Mouse (Mus musculus): Measurements from ENCODE around the gene Rad1. TPM values are rescaled to one million over a fixed set of nuclear protein-coding genes. Genes with fewer than 3 reads are reported as not detected.

Rad1 gene
- polyA plus RNA-seq (2014; fragmentation: Nextera tagmentation; extraction: Ambion mirVana), result 13.5 and 19.7 TPM in 2 replicates

DNA sequence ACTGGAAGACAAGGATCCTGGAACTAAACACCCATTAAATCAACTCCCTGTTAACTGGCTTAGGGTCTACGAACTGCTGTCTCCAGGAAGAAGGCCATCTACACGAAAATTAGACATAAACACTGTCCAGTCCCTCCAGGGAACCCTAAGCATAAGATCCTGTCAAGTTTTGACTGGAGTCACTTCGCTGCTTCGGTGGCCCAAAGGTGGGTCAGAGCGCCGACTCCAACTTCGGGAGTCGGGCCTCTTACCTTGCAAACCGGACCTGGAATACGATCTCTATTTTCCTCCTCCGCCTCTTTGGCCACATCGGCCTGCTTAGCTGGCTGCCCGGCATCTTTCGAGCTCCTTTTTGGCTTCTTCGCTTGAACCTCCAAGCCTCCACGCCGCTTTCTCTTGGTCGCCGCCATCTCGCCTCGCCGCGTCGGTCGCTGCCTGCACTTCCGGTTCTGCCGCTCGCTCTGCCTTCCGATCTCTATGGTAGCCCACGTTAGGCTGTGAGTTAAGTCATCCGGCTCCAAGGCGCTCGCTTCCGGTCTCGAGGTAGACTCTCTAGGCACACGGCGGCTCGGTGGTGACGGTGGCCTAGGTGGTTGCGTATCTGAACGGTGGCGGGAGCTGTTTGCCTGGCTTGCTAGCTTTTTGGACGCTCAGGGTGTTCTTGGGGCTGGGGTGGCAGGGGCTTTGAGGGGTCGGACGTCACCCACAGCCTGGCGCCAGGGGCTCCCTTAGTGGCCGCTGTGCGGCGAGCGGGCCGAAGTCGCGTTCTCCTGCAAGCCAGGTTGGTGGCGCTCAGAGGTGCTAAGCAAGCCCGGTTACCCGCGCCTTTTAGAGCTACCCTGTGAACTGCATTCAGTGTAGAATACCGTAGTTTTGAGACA, at the start of gene Rad1, which contains the start of gene Brix1:
Gene Rad1, plus strand, starts transcription at position 535 of the 881 bp plus-strand sequence.
Gene Brix1, minus strand, starts transcription at position 464 of the 881 bp plus-strand sequence.
- H3K4me1 ChIP-seq (ENCODE audit: control insufficient read depth, insufficient read depth, low read length), result peaks cover 13% of the 10 kb centered on the region
- H3K4me2 ChIP-seq (ENCODE audit: low read length), result peak within 1 kb of the TSS; percentile 84
- DNase-seq, result peak; percentile 98
- peak; percentile 99 for ATAC-seq (ENCODE audit: low FRiP score, low TSS enrichment)
- H3K36me3 ChIP-seq (ENCODE audit: control insufficient read depth, insufficient read depth, low read length), result peaks cover 34% of the 10 kb centered on the region
- no peaks in the 10 kb centered on the region for H3K9me3 ChIP-seq (ENCODE audit: control insufficient read depth, low read length)
- WGBS, result under 1% methylated on average over 58 of the region's 58 CpGs
- peak within 1 kb of the TSS; percentile 75 for H3K27ac ChIP-seq (replicated peaks; ENCODE audit: low read depth, low read length)
- peak within 1 kb of the TSS; percentile 70 for H3K9ac ChIP-seq (replicated peaks; ENCODE audit: low read length)
- peak within 1 kb of the TSS; percentile 82 for H3K4me3 ChIP-seq (replicated peaks; ENCODE audit: low read depth, low read length)
- H3K27me3 ChIP-seq (ENCODE audit: control insufficient read depth, insufficient read depth, low read length), result no peaks in the 10 kb centered on the region

DNA sequence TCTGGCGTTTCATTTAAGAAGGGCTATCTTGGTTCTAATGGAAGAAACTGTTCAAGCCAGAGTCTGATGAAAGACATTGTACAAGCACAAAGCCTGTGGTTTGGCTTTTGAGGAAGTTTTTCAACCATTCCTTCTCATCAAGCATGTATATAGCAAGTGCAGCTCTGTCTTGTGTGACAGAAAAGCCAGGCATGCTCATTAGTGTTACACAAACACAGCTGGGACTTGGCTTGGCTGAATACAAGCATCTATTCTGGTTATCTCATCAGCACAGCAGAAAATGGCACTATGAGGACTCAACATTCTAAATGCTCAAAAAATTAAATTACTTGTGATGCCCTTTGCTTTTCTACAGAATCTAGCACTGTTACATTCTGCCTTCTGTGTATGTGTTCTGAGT, 48.9 kb upstream of the Rad1 start:
- no peak for ATAC-seq (ENCODE audit: low FRiP score, low TSS enrichment)
- Histone ChIP-seq H3K36me3 (ENCODE audit: control insufficient read depth, insufficient read depth, low read length) (peaks cover 15% of the 10 kb centered on the region), H3K27ac (replicated peaks; ENCODE audit: low read depth, low read length) (no peak overlapping the region), H3K9ac (replicated peaks; ENCODE audit: low read length) (no peak overlapping the region), H3K4me3 (replicated peaks; ENCODE audit: low read depth, low read length) (no peak overlapping the region), H3K9me3 (ENCODE audit: control insufficient read depth, low read length) (no peaks in the 10 kb centered on the region), H3K4me1 (ENCODE audit: control insufficient read depth, insufficient read depth, low read length) (no peaks in the 10 kb centered on the region), H3K27me3 (ENCODE audit: control insufficient read depth, insufficient read depth, low read length) (no peaks in the 10 kb centered on the region), H3K4me2 (ENCODE audit: low read length) (no peak overlapping the region)
- WGBS, result 92% methylated on average over 1 of the region's 1 CpGs
- DNase-seq, result no peak

DNA sequence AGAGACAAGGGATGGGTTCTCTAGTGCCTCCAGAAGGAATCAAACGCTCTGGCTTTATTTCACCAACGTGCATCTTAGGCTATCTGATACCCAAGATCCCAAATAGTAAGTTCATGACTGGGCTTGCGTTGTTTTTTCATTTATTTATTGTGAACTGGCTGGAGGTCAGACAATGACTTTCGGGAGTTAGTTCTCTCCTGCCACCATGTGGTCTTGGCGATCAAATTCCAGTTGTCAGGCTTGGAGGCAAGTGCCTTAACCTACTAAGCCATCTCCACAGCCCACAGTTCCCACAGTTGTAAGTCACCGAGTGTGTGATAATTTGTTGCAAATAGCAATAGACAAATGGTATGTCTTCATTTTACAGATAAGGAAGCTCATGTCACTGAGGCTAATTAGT, 45.9 kb upstream of the Rad1 start:
- no peak overlapping the region for H3K9ac ChIP-seq (replicated peaks; ENCODE audit: low read length)
- H3K4me1 ChIP-seq (ENCODE audit: control insufficient read depth, insufficient read depth, low read length), result no peaks in the 10 kb centered on the region
- H3K27me3 ChIP-seq (ENCODE audit: control insufficient read depth, insufficient read depth, low read length), result no peaks in the 10 kb centered on the region
- H3K4me2 ChIP-seq (ENCODE audit: low read length), result no peak overlapping the region
- DNase-seq (peak; percentile 45), ATAC-seq (ENCODE audit: low FRiP score, low TSS enrichment) (no peak)
- no peaks in the 10 kb centered on the region for H3K9me3 ChIP-seq (ENCODE audit: control insufficient read depth, low read length)
- H3K4me3 ChIP-seq (replicated peaks; ENCODE audit: low read depth, low read length), result no peak overlapping the region
- H3K36me3 ChIP-seq (ENCODE audit: control insufficient read depth, insufficient read depth, low read length), result peaks cover 23% of the 10 kb centered on the region
- 83% methylated on average over 6 of the region's 6 CpGs for WGBS
- no peak overlapping the region for H3K27ac ChIP-seq (replicated peaks; ENCODE audit: low read depth, low read length)

DNA sequence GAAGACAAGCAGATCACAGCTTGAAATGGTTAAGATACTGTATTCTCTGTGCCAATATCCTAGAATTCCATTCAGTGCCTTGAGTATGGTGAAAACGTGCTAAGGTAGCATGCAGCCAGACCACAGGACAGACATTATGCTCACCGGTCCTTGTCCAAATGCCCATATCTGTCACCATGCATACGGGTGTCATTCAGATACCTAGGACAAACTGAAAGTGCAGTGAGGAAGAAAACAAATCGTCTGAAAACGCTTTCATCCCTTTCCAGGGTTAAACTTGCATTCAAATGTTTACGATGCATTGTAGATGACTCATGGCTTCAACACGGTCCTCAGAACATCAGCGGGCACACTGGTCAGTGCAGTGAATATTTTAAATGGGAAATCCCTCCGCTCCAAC, 44.3 kb upstream of the Rad1 start:
- H3K9ac ChIP-seq (replicated peaks; ENCODE audit: low read length), result no peak overlapping the region
- H3K9me3 ChIP-seq (ENCODE audit: control insufficient read depth, low read length), result no peaks in the 10 kb centered on the region
- H3K27me3 ChIP-seq (ENCODE audit: control insufficient read depth, insufficient read depth, low read length), result no peaks in the 10 kb centered on the region
- H3K4me2 ChIP-seq (ENCODE audit: low read length), result no peak overlapping the region
- no peak overlapping the region for H3K4me3 ChIP-seq (replicated peaks; ENCODE audit: low read depth, low read length)
- ATAC-seq (ENCODE audit: low FRiP score, low TSS enrichment) (no peak), DNase-seq (no peak)
- no peak overlapping the region for H3K27ac ChIP-seq (replicated peaks; ENCODE audit: low read depth, low read length)
- WGBS, result 92% methylated on average over 9 of the region's 9 CpGs
- no peaks in the 10 kb centered on the region for H3K4me1 ChIP-seq (ENCODE audit: control insufficient read depth, insufficient read depth, low read length)
- H3K36me3 ChIP-seq (ENCODE audit: control insufficient read depth, insufficient read depth, low read length), result peaks cover 27% of the 10 kb centered on the region

DNA sequence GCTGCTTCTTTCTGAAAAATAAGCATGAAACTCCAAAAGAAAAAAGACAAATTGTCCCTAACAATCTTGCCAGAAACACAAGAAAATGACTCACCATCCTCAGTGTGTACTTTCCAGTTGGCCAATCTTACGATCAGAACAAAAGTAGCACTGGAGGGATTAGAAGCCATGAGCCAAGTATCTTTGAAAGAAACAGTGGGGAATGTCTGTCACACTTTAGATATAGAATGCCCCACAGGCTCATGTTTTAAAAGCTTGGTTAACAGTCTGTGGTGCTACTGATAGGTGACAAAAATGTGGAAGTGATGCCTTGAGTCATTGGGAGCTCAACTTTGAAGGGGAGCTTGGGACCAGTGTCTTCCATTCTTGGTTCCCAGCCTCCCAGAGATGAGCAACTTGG, 43.5 kb upstream of the Rad1 start:
- ATAC-seq (ENCODE audit: low FRiP score, low TSS enrichment) (no peak), DNase-seq (no peak)
- Histone ChIP-seq H3K36me3 (ENCODE audit: control insufficient read depth, insufficient read depth, low read length) (peaks cover 31% of the 10 kb centered on the region), H3K4me1 (ENCODE audit: control insufficient read depth, insufficient read depth, low read length) (no peaks in the 10 kb centered on the region), H3K9me3 (ENCODE audit: control insufficient read depth, low read length) (no peaks in the 10 kb centered on the region), H3K4me3 (replicated peaks; ENCODE audit: low read depth, low read length) (no peak overlapping the region), H3K27me3 (ENCODE audit: control insufficient read depth, insufficient read depth, low read length) (no peaks in the 10 kb centered on the region), H3K27ac (replicated peaks; ENCODE audit: low read depth, low read length) (no peak overlapping the region), H3K4me2 (ENCODE audit: low read length) (no peak overlapping the region), H3K9ac (replicated peaks; ENCODE audit: low read length) (no peak overlapping the region)
- WGBS, result 61% methylated on average over 1 of the region's 1 CpGs

DNA sequence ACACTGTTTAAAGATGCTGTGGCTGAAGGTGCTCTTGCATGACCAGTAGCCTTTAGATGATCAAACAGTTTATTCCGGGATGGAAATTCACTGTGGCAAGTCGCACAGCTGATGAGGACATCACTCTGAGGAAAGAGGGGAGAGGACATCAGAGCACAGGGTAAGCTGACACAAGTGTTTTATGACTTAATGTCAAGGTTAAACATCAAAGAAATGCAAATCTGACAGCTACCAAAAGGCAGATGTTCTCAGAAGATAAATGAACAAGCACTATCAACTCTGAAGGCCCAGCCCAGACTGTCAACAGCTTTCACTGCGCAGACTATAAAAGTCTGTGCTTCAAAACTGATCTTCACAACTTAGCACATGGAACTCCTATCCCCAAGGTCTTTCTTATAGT, 38.7 kb upstream of the Rad1 start:
- DNase-seq (no peak), ATAC-seq (ENCODE audit: low FRiP score, low TSS enrichment) (no peak)
- peaks cover 48% of the 10 kb centered on the region for H3K36me3 ChIP-seq (ENCODE audit: control insufficient read depth, insufficient read depth, low read length)

DNA sequence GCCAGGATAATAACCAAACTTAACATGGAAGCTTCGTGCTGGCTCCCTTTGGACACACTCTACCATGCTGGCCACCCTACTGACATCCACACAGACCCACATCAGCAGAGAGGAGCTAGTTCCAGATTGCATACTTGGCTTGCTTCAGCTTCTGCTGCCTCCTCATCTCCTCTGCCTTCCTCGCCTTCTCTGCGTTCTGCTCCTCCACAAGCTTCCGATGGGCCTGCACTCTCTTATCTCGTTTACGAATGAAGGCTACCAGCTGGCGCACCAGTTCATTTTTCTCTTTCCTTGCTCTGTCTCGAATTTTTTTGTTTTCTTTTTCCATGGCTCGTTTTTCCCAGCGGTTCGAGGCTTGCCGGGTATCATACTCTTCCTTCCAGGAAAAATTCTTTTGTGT, 24.8 kb upstream of the Rad1 start:
- ATAC-seq (ENCODE audit: low FRiP score, low TSS enrichment), result no peak
- H3K27ac ChIP-seq (replicated peaks; ENCODE audit: low read depth, low read length), result no peak overlapping the region
- no peak for DNase-seq
- no peak overlapping the region for H3K9ac ChIP-seq (replicated peaks; ENCODE audit: low read length)
- no peaks in the 10 kb centered on the region for H3K27me3 ChIP-seq (ENCODE audit: control insufficient read depth, insufficient read depth, low read length)
- H3K4me2 ChIP-seq (ENCODE audit: low read length), result no peak overlapping the region
- peaks cover 40% of the 10 kb centered on the region for H3K36me3 ChIP-seq (ENCODE audit: control insufficient read depth, insufficient read depth, low read length)
- H3K9me3 ChIP-seq (ENCODE audit: control insufficient read depth, low read length), result no peaks in the 10 kb centered on the region
- H3K4me1 ChIP-seq (ENCODE audit: control insufficient read depth, insufficient read depth, low read length), result no peaks in the 10 kb centered on the region
- H3K4me3 ChIP-seq (replicated peaks; ENCODE audit: low read depth, low read length), result no peak overlapping the region
- 95% methylated on average over 12 of the region's 12 CpGs for WGBS

More for the DNA sequence above, 38.7 kb upstream of the Rad1 start:
- Histone ChIP-seq H3K4me2 (ENCODE audit: low read length) (no peak overlapping the region), H3K9me3 (ENCODE audit: control insufficient read depth, low read length) (no peaks in the 10 kb centered on the region), H3K4me3 (replicated peaks; ENCODE audit: low read depth, low read length) (no peak overlapping the region), H3K27me3 (ENCODE audit: control insufficient read depth, insufficient read depth, low read length) (no peaks in the 10 kb centered on the region), H3K4me1 (ENCODE audit: control insufficient read depth, insufficient read depth, low read length) (no peaks in the 10 kb centered on the region), H3K9ac (replicated peaks; ENCODE audit: low read length) (no peak overlapping the region), H3K27ac (replicated peaks; ENCODE audit: low read depth, low read length) (no peak overlapping the region)
- 60% methylated on average over 3 of the region's 3 CpGs for WGBS

DNA sequence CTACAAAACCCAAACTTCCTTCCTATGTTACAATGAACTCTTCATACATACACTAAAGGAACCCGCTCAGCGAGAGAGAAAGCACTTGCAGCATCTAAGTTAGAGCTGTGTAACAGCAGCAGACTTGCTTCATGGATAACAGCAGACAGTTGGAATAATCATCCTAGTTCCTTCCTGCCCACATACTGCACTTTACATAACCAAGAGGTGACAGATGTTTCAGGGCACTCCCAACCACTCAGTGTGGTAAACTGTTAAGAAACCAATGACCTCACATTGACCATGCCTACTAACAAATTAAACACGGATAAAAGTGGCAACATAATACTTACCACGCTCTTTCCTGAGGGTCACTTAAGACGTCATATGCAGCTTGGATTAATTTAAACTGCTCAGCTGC, 22.3 kb upstream of the Rad1 start:
- Histone ChIP-seq H3K36me3 (ENCODE audit: control insufficient read depth, insufficient read depth, low read length) (peaks cover 31% of the 10 kb centered on the region), H3K4me1 (ENCODE audit: control insufficient read depth, insufficient read depth, low read length) (0 out of 2 replicates have a peak, but pooled peaks cover 4% of the 10 kb centered on the region), H3K9me3 (ENCODE audit: control insufficient read depth, low read length) (no peaks in the 10 kb centered on the region), H3K27me3 (ENCODE audit: control insufficient read depth, insufficient read depth, low read length) (no peaks in the 10 kb centered on the region), H3K4me2 (ENCODE audit: low read length) (no peak overlapping the region), H3K9ac (replicated peaks; ENCODE audit: low read length) (no peak overlapping the region), H3K27ac (replicated peaks; ENCODE audit: low read depth, low read length) (no peak overlapping the region), H3K4me3 (replicated peaks; ENCODE audit: low read depth, low read length) (no peak overlapping the region)
- 94% methylated on average over 5 of the region's 5 CpGs for WGBS
- ATAC-seq (ENCODE audit: low FRiP score, low TSS enrichment) (no peak), DNase-seq (no peak)

DNA sequence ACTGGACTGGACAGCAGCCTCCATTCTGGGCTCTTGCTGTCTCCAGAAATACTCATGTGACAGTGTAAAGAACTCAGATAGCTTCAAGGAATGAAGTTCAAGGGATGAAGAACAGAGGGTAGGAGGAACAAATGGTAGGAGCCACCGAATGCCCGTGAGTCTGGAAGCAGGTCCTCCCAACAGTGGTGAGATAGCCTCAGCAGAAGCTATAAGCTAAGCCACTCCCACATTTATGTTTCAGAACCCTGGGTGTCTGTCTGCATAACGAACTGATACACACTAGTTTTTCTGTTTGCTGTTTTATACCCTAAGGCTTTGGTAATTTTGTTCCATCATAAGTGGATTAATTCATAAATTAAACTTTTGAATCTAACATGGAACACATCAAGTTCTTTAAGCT, 21.1 kb upstream of the Rad1 start:
- Histone ChIP-seq H3K9me3 (ENCODE audit: control insufficient read depth, low read length) (no peaks in the 10 kb centered on the region), H3K27ac (replicated peaks; ENCODE audit: low read depth, low read length) (no peak overlapping the region), H3K4me3 (replicated peaks; ENCODE audit: low read depth, low read length) (no peak overlapping the region), H3K9ac (replicated peaks; ENCODE audit: low read length) (no peak overlapping the region), H3K4me1 (ENCODE audit: control insufficient read depth, insufficient read depth, low read length) (peaks cover 12% of the 10 kb centered on the region; the same call in 1 of the 2 replicates), H3K27me3 (ENCODE audit: control insufficient read depth, insufficient read depth, low read length) (no peaks in the 10 kb centered on the region), H3K36me3 (ENCODE audit: control insufficient read depth, insufficient read depth, low read length) (peaks cover 22% of the 10 kb centered on the region), H3K4me2 (ENCODE audit: low read length) (no peak overlapping the region)
- DNase-seq, result no peak
- no peak for ATAC-seq (ENCODE audit: low FRiP score, low TSS enrichment)
- 98% methylated on average over 3 of the region's 3 CpGs for WGBS
